Mouse (Mus musculus) gastrocnemius, adult 18-20 months (tissue): Measurements from ENCODE around the gene Pole. TPM values are rescaled to one million over a fixed set of nuclear protein-coding genes. Genes with fewer than 3 reads are reported as not detected.

ENCODE experiments used
- total RNA-seq, 2 experiments: library from RNA; stranded (reverse); gene quantifications; 2 replicates each; pipeline ENCODE4 v1.2.3; 2021

Pole gene
- total RNA-seq, 2 experiments from 2014 or later = 1.4 to 1.6 TPM

Other genes with a start within 250 kb of the Pole start
- 1 to 10 TPM in 1 of 2 experiments, under 1 TPM in 1; 0.94 to 1.8 TPM for gene Gm17655, start 213.8 kb upstream of the Pole start, total RNA-seq
- gene Gm35315, start 191.9 kb upstream of the Pole start, total RNA-seq = under 1 TPM; 0.24 to 0.39 TPM
- gene Plcxd1, start 186.3 kb upstream of the Pole start, total RNA-seq = not detected
- gene Gtpbp6, start 178.1 kb upstream of the Pole start, total RNA-seq = 10 to 100 TPM; 12.6 to 16.8 TPM
- gene Zfp605, start 176.2 kb upstream of the Pole start, total RNA-seq = 1 to 10 TPM; 4.0 to 4.5 TPM
- gene Chfr, start 150.5 kb upstream of the Pole start, total RNA-seq = 10 to 100 TPM; 10.5 TPM
- 10 to 100 TPM; 39.6 to 46.1 TPM for gene Golga3, start 109.6 kb upstream of the Pole start, total RNA-seq
- gene Ankle2, start 55.3 kb upstream of the Pole start, total RNA-seq = 10 to 100 TPM; 29.7 to 30.3 TPM
- 10 to 100 TPM; 28.2 to 30.2 TPM for gene Pgam5, start 16.4 kb upstream of the Pole start, total RNA-seq
- gene Pxmp2, start 120 bp upstream of the Pole start, total RNA-seq = 10 to 100 TPM; 50.2 to 53.2 TPM
- gene P2rx2, start 56.9 kb downstream of the Pole start, total RNA-seq = not detected
- not detected for gene Lrcol1, start 58.4 kb downstream of the Pole start, total RNA-seq
- gene Fbrsl1, start 162.2 kb downstream of the Pole start, total RNA-seq = 10 to 100 TPM; 32.9 to 33.2 TPM